Mouse (Mus musculus): ENCODE measurements around the gene Lmtk2.

Lmtk2 gene

GRCm38 (mm10) chr5:144112574-144113438, 12.6 kb downstream of the Lmtk2 start:
- DNase-seq, result no peak

DNA sequence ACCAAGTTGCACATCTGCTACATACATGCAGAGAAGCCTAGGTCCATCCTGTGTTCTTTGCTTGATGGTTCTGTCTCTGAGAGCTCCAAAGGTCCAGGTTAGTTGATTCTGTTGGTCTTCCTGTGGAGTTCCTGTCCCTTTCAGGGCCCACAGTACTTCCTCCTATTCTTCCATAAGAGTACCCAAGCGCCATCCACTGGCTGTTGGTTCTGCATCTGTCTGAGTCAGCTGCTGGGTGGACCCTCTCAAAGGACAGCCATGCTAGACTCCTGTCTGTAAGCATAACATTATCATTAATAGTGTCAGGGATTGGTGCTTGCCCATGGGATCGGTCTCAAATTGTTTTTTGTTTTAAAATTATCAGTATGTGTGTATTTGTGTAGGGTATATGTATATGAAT, 13.8 kb downstream of the Lmtk2 start:
- DNase-seq, result no peak

GRCm38 (mm10) chr5:144114970-144115627, 14.9 kb downstream of the Lmtk2 start:
- no peak for DNase-seq

- DNase-seq, result no peak
Measured at GRCm38 (mm10) chr5:144115628-144115977, 15.4 kb downstream of the Lmtk2 start.

- no peak for DNase-seq
Measured at GRCm38 (mm10) chr5:144118271-144118670, 18.0 kb downstream of the Lmtk2 start.

GRCm38 (mm10) chr5:144119286-144119685, 19.1 kb downstream of the Lmtk2 start:
- DNase-seq, result no peak

DNA sequence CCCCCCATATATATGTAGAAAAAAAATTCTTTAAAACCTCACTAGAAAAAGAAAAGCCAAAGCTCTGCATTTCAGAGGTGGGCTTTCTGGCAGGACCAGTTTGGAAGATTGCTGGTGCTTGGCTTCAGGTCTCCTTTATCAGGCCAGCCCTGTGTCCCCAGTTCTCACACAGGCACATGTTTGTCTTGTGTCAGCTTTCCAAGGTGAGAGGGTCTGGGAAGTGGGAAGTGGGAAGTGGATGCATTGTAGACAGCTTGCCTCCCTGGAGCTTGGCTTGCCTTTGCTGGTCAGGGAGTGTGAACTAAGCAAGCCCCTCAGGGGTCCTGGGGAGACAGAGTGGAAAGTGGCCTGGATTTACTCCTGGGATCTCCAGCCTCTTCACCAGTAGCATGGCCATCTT, 21.3 kb downstream of the Lmtk2 start:
- no peak for DNase-seq

DNA sequence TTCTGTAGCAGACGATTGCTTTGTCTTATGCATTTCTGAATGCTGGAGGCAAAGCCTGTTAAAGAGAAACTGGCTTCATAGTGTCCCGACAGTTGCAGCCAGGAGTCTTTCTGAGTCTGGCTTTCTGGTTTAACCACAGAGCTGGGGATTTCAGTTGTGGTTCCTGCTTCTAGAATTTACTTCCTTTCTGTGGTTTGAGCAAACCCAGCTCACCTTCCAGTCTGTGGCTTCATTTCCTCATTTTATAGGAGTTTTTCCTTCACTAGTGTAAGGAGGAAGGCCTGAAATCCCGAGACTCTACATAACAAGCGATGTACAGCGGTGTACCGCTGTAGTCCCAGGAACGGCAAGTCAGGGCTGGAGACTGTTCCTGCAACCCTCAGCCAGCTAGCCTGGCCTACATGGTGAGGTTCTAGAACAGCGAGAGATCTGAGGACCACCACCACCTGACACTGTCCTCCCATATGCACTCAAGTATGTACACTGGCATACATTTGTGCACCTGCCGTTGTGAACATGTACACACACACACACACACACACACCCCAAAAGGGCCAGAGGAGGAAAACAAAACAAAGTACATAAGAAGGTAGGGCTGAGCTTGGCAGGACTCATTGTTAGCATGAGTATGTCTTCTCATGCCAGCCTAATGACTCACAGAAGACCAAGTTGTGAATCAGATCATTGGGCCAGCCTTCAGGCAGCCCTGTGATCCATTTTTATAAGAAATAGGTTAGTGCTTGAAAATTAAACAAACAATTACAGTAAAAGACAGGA, 25.9 kb downstream of the Lmtk2 start:
- no peak for DNase-seq

- DNase-seq, result no peak
Measured at GRCm38 (mm10) chr5:144143531-144143930, 43.3 kb downstream of the Lmtk2 start.

- no peak for DNase-seq
Measured at GRCm38 (mm10) chr5:144146898-144147297, 46.7 kb downstream of the Lmtk2 start.

GRCm38 (mm10) chr5:144149530-144149929, 49.3 kb downstream of the Lmtk2 start:
- DNase-seq, result no peak

GRCm38 (mm10) chr5:144151270-144151669, 51.0 kb downstream of the Lmtk2 start:
- no peak for DNase-seq

DNA sequence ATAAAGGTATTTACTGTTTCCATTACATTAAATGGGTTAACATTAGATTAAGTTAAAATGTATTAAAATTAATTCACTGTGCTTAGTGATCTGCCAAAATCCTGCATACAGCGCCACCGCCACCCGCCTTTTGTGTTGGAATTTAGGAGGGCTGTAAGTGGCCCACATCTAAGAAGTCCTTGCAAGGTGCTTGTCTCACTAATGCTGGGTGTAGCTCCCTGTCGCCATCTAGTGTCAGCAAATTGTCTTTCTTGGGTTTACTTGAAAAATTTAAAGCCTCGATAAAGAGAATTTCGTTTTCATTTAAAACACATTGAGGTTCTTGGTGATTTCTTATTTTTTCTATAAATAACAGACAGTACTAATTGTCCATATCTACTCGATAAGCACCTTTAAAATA, 54.3 kb downstream of the Lmtk2 start:
- peak; percentile 53 for DNase-seq

DNA sequence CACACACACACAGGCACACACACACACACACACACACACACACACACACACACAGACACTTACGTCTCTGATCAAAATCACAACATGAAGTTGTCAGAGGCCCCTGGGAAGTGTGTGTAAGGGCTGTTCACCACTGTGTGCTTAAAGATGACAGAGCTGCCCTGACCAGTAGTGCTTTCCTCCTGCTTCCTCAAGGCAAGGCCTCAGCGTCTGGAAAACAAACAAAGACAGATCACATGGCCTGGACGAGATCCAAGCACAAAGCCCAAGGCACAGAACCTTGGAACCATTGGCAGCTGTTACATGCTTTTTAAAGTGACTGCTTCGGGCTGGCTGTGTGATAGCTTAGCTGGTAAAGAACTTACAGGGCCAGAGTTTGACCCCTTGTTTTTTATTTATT, 58.4 kb downstream of the Lmtk2 start:
- DNase-seq, result peak; percentile 88

GRCm38 (mm10) chr5:144159137-144159536, 58.9 kb downstream of the Lmtk2 start:
- peak; percentile 11 for DNase-seq

DNA sequence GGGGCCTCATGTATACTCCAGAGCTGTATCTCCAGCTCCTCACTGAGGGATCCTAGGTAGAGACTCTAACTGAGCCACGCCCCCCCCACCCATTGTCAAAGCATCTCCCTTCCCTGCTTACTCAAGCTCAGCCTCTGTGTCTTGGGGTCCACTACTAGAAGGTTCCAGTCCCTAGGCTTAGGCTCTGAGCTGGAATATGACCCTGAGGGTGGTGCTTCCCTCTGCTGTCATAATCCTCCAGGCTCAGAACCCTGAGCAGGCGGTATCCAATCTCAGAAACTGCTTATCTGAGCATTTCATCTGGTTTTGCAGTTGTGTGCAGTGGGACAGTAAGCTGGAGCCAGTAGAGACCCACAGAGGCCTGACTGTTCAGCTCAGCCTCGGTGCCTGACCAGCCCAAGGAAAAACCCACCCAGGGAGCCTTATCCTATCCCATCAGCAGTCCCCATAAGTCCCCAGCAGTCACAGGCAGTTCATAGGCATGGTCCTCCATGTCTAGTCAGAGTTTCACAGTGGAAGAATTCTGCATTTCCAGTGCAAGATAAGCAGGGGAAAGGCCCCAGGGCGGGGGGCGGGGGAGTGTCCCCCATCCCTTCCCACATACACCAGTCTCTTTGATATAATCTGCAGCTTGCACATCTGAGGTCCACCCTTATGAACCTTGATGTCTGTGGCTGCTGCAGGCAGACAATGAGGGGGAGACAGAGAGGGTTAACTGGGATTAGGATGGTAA, 62.0 kb downstream of the Lmtk2 start:
- no peak for DNase-seq

DNA sequence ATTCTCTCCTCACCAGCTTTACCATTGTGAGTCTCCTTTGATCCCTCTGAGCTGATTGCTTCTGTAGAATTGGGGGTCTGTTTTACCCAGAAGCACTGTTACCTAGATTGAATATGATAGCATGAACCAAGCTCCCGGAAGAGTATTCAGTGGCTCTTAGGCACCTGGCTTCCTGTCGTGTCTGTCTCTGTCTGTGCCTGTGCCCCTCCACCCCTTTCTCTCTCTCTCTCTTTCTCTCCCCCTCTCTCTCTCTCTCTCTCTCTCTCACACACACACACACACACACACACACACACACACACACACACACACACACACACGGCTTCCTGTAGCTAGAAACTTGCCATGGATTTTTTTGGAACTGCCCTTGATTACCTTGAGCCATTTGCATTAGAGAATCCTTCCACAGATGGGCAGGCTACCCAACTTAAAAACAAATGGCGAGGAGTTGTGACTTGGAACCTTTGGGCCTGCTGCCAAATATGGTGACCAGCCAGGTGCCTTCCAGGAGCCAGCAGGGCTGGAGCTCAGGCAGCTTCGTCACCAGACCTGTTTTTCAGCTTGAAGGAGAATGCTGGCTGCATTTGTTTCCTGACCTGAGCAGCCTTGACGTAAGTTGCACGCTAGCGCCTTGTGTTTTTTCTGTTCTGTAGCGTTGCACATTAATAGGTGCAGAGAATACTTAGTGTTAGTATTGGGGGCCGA, 62.7 kb downstream of the Lmtk2 start:
- peak; percentile 78 for DNase-seq

DNA sequence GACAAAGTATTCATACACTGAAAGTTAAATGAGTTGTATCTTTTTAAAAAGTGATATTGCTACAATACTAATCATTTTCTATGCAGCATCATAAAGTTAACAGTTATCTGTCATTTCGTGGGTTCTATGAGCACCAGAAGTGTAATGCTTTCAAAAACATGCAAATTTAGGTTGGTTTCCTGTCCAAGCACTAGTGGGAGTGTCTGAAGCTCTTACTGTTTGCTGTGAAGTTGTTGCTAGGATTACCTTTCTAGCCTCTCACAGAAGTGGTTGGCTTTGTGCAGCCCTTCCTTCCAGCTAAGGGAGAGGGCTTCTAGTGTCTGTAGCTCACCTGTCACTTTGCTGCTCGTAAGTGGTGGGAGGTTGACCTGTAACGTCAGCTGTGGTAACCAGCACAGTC, 65.5 kb downstream of the Lmtk2 start:
- DNase-seq, result no peak

DNA sequence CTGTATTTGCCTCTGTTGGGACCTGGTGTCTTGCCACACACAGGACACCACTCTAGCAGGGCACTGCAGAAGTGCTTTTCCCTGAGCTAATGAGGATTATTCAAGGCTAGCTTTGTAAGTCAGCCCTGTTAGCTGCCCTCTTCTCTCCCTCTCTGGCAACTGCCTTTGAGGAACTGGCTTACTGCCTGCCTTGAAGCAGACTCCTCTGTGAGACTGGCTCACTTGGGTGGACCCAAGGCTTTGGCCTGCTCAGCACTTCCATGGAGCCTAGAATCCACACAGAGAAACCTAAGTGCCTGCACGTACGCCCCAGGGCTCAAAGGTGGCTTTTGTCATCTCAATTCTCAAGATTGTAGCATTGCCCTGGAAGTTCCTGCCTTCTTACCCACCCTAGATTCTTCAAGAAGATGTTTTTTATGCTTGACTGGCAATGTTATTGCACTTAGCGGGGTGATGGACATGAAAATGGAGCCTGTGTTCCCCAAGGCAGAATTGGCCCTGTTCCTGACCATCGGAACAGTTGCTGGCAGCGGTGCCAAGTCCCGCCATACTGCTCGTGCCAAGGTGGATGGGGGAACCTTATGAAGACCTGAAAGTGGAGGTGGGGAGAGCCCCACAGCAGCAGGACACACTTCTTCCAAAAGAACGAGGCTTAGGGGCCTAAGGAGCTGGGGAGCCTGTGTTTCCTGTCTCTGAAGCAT, 69.2 kb downstream of the Lmtk2 start:
- DNase-seq, result peak; percentile 57

DNA sequence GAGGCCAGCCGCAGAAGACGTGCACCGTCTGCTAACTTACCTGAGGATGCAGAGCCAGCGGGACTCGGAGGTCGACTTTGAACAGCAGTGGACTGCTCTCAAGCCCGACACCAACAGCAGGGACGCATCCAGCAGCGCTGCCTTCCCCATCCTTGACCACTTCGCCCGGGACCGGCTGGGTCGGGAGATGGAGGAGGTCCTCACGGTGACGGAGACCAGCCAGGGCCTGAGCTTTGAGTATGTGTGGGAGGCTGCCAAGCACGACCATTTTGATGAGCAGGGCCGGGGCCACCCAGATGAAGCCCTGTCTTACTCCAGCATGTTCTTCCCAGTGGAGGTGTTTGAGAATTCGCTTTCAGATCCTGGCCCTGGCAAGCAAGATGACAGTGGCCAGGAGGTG, 73.4 kb downstream of the Lmtk2 start:
- DNase-seq, result no peak

- DNase-seq, result no peak
Measured at GRCm38 (mm10) chr5:144178216-144178615, 78.0 kb downstream of the Lmtk2 start.

DNA sequence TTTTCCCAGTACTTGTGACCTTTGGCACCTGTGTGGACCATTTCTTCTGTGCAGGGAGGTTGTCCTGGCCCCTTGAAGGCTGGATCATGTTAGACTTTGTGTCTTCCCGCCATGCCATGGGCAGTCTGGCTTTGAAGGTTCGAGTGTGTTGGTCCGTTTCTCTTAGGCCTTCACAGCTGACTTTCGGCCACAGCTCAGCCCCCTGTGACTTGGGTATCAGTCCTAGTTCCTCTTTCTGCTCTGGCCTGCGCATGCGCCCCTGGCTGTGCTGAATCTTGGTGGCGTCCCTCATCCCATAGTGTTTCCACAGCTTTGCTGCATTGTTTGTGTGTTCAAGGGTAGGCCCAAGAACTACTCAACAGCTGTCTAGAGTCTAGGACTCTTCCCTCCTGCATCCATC, 81.0 kb downstream of the Lmtk2 start:
- no peak for DNase-seq
